Mouse (Mus musculus) hindbrain, embryonic 15.5 days (tissue): ENCODE data around the gene Nova1. TPM values are rescaled to one million over a fixed set of nuclear protein-coding genes. Genes with fewer than 3 reads are reported as not detected.

Experiments
- ATAC-seq: fragments of 200-750 bp; cut with Nextera tagmentation; 2 replicates; pipeline ENCODE4 v1.8.0; 2017; ENCODE audit warnings: low read depth, moderate number of reproducible peaks, moderate TSS enrichment; ENCODE audit not compliant: low FRiP score
- H3K27ac ChIP-seq: fragments of 300-500 bp; sonication (generic); replicated peaks from 2 replicates; pipeline ENCODE4 v1.5.1; 2015; ENCODE audit warnings: mild to moderate bottlenecking, inconsistent platforms
- H3K27me3 ChIP-seq: fragments of 300-500 bp; sonication (generic); 2 replicates; pipeline ENCODE4 v1.6.1; 2015; ENCODE audit warnings: control low read depth, inconsistent platforms
- H3K36me3 ChIP-seq: fragments of 300-500 bp; sonication (generic); 2 replicates; pipeline ENCODE4 v1.6.1; 2015; ENCODE audit warnings: control low read depth, inconsistent platforms
- H3K4me1 ChIP-seq: fragments of 300-500 bp; sonication (generic); replicated peaks from 2 replicates; pipeline ENCODE4 v1.6.1; 2015; ENCODE audit warnings: control low read depth, inconsistent platforms
- H3K4me2 ChIP-seq: fragments of 300-500 bp; sonication (generic); 2 replicates; pipeline ENCODE4 v1.6.1; 2015; ENCODE audit warnings: moderate library complexity, mild to moderate bottlenecking, inconsistent platforms
- H3K4me3 ChIP-seq: fragments of 300-500 bp; sonication (generic); 2 replicates; pipeline ENCODE4 v1.5.1; 2015; ENCODE audit warnings: mild to moderate bottlenecking, inconsistent platforms
- H3K9ac ChIP-seq: fragments of 300-500 bp; sonication (generic); 2 replicates; pipeline ENCODE4 v1.6.1; 2015; ENCODE audit warnings: inconsistent platforms
- H3K9me3 ChIP-seq: fragments of 300-500 bp; sonication (generic); 2 replicates; pipeline ENCODE4 v1.6.1; 2016; ENCODE audit warnings: control low read depth, inconsistent platforms
- WGBS: fragments of 180-500 bp; shearing (Covaris S2); methylation state at CpG from one replicate; pipeline ENCODE4 v1.1.7; 2015; 5-methylcytosine and 5-hydroxymethylcytosine counted together
- polyA plus RNA-seq: library from polyadenylated mRNA; unstranded; fragments of >200 nt; fragmentation: Nextera tagmentation; extraction: Ambion mirVana; gene quantifications from 2 replicates; pipeline ENCODE4 v1.2.1, GENCODE M21; 2015

Gene Nova1
- polyA plus RNA-seq, 1 experiment from 2014 or later = 78.4 TPM

- Histone ChIP-seq H3K4me1 (peaks cover 13% of the 10 kb centered on the region; the same call in 1 of the 2 replicates), H3K4me2 (no peak overlapping the region), H3K27me3 (no peaks in the 10 kb centered on the region), H3K27ac (no peak overlapping the region), H3K36me3 (no peaks in the 10 kb centered on the region), H3K9ac (no peak overlapping the region), H3K9me3 (no peaks in the 10 kb centered on the region), H3K4me3 (no peak overlapping the region)
- no peak; the same call in 1 of the 2 replicates for ATAC-seq
- 42% methylated on average over 6 of the region's 6 CpGs for WGBS
Observed at GRCm38 (mm10) chr12:46645365-46645962, 173.3 kb downstream of the Nova1 start.
